Comparison of ENCODE assay signal across 8 mouse cellular contexts in the genomic region with DNA sequence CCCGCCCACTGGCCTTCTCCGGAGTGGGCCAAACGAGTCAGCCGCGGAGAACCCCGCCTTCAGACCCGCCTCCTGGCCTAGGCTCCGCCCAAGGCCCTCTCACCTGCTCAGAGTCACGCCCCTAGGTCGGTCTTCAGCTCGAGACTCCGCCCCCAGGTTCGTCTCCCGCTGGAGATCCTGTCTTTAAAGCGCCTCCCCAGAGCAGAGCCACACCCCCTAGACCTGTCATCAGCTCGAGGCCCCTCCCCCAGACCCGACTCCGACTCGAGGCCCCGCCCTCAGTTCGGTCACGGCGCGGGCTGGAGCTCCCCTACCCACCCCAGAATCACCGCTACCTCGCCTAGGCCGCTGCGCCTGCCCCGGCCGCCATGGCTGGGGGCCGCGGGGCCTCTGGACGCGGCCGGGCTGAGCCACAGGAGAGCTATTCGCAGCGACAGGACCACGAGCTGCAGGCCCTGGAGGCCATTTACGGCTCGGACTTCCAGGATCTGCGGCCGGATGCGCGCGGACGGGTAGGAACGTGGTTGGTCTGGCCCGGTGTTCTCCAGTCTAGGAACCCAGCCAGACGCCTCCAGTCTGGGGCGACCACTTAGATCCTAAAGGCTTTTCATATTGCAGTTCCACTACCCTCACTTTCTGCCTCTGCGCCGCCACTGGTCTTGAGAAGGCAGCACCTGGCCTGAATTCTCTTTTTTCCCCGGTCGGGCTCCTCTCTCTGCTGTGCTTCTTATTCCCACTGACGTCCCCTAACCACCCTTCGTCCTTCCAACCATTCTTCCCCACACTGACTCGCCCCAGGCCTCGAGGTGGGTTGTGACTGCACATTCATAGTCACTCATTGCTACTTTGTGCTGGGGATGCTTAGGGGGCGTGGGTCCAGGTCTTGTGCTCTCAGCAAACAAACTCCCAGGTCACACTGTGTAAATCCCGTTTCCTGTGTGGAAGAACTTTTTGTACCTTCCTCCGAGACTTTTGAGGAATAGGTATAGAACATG. TPM values are rescaled to one million over a fixed set of nuclear protein-coding genes. Genes with fewer than 3 reads are reported as not detected.
DNase-seq lines count a peak whose midpoint lies in the region; ATAC-seq lines count a peak whose summit lies in the region.

TSS of gene Eif2ak4 (plus strand) at position 278 of the 995 bp plus-strand sequence.

- peak within 1 kb of the TSS; percentile 82 for H3K4me3 ChIP-seq in hindbrain, embryonic 16.5 days (ENCODE audit: low read length)
- peak within 1 kb of the TSS; percentile 82 for H3K4me3 ChIP-seq in macrophage (ENCODE audit: inconsistent target)

- no peaks in the 10 kb centered on the region for H3K36me3 ChIP-seq in hindbrain, embryonic 16.5 days (ENCODE audit: control insufficient read depth, insufficient read depth, low read length)
- no peaks in the 10 kb centered on the region for H3K36me3 ChIP-seq in macrophage (ENCODE audit: inconsistent target)

- peak; percentile 99 for ATAC-seq in hindbrain, embryonic 16.5 days

- H3K9ac ChIP-seq in hindbrain, embryonic 16.5 days (ENCODE audit: low read depth, low read length): peak within 1 kb of the TSS; percentile 93

- H3K4me1 ChIP-seq in hindbrain, embryonic 16.5 days (ENCODE audit: control insufficient read depth, insufficient read depth, low read depth, low read length): peaks cover 8% of the 10 kb centered on the region

- peaks cover 49% of the 10 kb centered on the region for H3K79me2 ChIP-seq in macrophage (ENCODE audit: inconsistent target)

- H3K27ac ChIP-seq in hindbrain, embryonic 16.5 days (ENCODE audit: low read depth, low read length): peak within 1 kb of the TSS; percentile 89
- peak within 1 kb of the TSS; percentile 28 for H3K27ac ChIP-seq in macrophage

- WGBS in hindbrain, embryonic 16.5 days: 1% methylated on average over 61 of the region's 61 CpGs
- 1% methylated on average over 50 of the region's 61 CpGs for WGBS in macrophage (ENCODE audit: missing documents)

- DNase-seq in WW6 (ENCODE audit: low read depth, low spot score): peak; percentile 98
- peak; percentile 90 to 91 for DNase-seq in cerebellum, postnatal 4 days (ENCODE audit: low spot score in 2 of 2)
- peak; percentile 99 for DNase-seq in gastrocnemius, adult 18-20 months (ENCODE audit: low spot score)
- peak; percentile 96 to 98 for DNase-seq in left cerebral cortex, adult 18-20 months (ENCODE audit: low spot score in 2 of 2)
- DNase-seq in right cerebral cortex, adult 18-20 months: peak; percentile 100
- peak; percentile 91 for DNase-seq in urinary bladder, postnatal 10 days (ENCODE audit: low spot score)

- peak within 1 kb of the TSS; percentile 81 for H3K4me2 ChIP-seq in hindbrain, embryonic 16.5 days (ENCODE audit: low read length)

- no peaks in the 10 kb centered on the region for H3K27me3 ChIP-seq in hindbrain, embryonic 16.5 days (replicated peaks; ENCODE audit: control insufficient read depth, insufficient read depth, low read length)

- H3K9me3 ChIP-seq in hindbrain, embryonic 16.5 days (ENCODE audit: control insufficient read depth, low read length): no peaks in the 10 kb centered on the region

RNA-seq across cellular contexts. Expression of gene Eif2ak4, which starts in this region (rescaled TPM):
- total RNA-seq in gastrocnemius, adult 18-20 months (2021): 1 to 10 TPM; 3.8 to 4.3 TPM
- 8.3 and 9.3 TPM in 2 replicates for polyA plus RNA-seq in hindbrain, embryonic 16.5 days (2015; fragmentation: Nextera tagmentation; extraction: Ambion mirVana)
- 10 to 100 TPM; 18.8 to 21.5 TPM for total RNA-seq in left cerebral cortex, adult 18-20 months (2021)
- 100 to 1,000 TPM in 16 of 26 experiments, 10 to 100 TPM in 10; 39.5 to 157 (median 105) TPM for total RNA-seq in macrophage (2018; cell fraction: chromatin; rRNA removed)
- total RNA-seq in macrophage (2018; cell fraction: cytosol; rRNA removed): 10 to 100 TPM in 12 of 26 experiments, 1 to 10 TPM in 14; 4.6 to 14.5 (median 9.9) TPM
- total RNA-seq in macrophage (2018; cell fraction: nucleus; rRNA removed): 10 to 100 TPM; 15.1 to 85.5 (median 33.1) TPM
- polyA plus RNA-seq in macrophage (2018): 9.4 to 10.7 TPM (median 10.3 TPM) in 3 replicates

Comparison
In these comparisons a context has a peak if more than half of its experiments do, and no peak if none do; other contexts are left out.
1. Peak in every context shown above with its lines: DNase-seq, ATAC-seq, H3K4me3 ChIP-seq and H3K27ac ChIP-seq.